Mouse (Mus musculus): ENCODE measurements around the gene Gm20869.
"Not testable (repeated sequence)": the region's sequence is repeated elsewhere in the genome, so short reads cannot be mapped to it uniquely, and the experiment has no call there.

The Gm20869 gene

DNA sequence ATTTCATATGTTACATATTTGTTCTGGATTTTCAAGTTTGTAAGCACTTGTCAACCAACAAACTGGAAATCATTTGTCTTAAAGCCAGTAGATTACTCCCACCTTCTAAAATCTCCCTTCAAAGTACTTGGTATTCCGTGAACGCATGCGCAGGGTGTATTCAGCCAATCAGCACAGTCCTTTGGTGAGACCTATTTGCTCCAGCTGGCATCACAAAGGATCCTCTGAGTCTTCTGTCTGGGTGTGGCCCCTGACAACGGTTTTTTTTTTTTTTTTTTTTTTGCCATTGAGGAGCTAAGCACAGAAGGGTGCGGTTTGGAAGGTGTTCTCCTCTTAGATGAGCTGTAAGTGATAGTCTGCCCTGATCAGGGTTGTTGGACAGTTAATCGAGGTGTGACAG lies at the start of gene Gm20869:
Gene Gm20869, plus strand, starts transcription at position 301 of the 400 bp plus-strand sequence.
- DNase-seq (ENCODE audit: low spot score in 2 of 2), result not testable (repeated sequence)

All from right cerebral cortex, postnatal 36 days (tissue).